18 mouse cellular contexts compared by ENCODE assay signal in genomic region chr3:79371506-79372195, GRCm38 (mm10). TPM values are rescaled to one million over a fixed set of nuclear protein-coding genes. Genes with fewer than 3 reads are reported as not detected.
"Had no signal": no experiment of that assay in that cellular context is flagged by ENCODE, and none has a peak within 500 bp of the region (broad histone marks: within the 10 kb centered on the region; RNA-seq: fewer than 3 reads in every experiment).

No protein-coding gene starts in this region.

- H3K9me3 ChIP-seq: limb, embryonic 10.5 days; liver, embryonic 15.5 days; midbrain, embryonic 13.5 days; neural tube, embryonic 15.5 days had no signal

- ATAC-seq: hindbrain, embryonic 16.5 days; inflammation-experienced regulatory T-cells, adult 6 months; intestine, postnatal 0 days; midbrain, embryonic 13.5 days had no signal

- DNase-seq: kidney, adult 8-10 months; kidney, postnatal 25 days; thymus, postnatal 36 days had no signal

- H3K27me3 ChIP-seq: liver, embryonic 15.5 days; midbrain, embryonic 13.5 days; neural tube, embryonic 15.5 days had no signal

- H3K4me2 ChIP-seq: liver, embryonic 11.5 days; liver, embryonic 15.5 days; midbrain, embryonic 13.5 days; neural tube, embryonic 15.5 days had no signal

- H3K36me3 ChIP-seq: limb, embryonic 10.5 days; liver, embryonic 15.5 days; midbrain, embryonic 13.5 days; neural tube, embryonic 15.5 days had no signal

- H3K9ac ChIP-seq: liver, embryonic 15.5 days; midbrain, embryonic 13.5 days; neural tube, embryonic 15.5 days had no signal

- H3K4me3 ChIP-seq: limb, embryonic 10.5 days; liver, embryonic 15.5 days; midbrain, embryonic 13.5 days; myocyte; neural tube, embryonic 15.5 days had no signal

- H3K4me1 ChIP-seq: limb, embryonic 10.5 days; liver, embryonic 15.5 days; neural tube, embryonic 15.5 days had no signal

- H3K27ac ChIP-seq: limb, embryonic 10.5 days; liver, embryonic 15.5 days; midbrain, embryonic 13.5 days; neural tube, embryonic 15.5 days had no signal

RNA-seq across cellular contexts. Expression of gene Gm17359, which starts 35.2 kb away (rescaled TPM):
- total RNA-seq: left cerebral cortex, postnatal 10 days; megakaryocyte-erythroid progenitor cell, adult 5-6 weeks had no signal
- polyA plus RNA-seq: hindbrain, embryonic 16.5 days; inflammation-experienced regulatory T-cells, adult 6 months; intestine, postnatal 0 days; kidney, embryonic 16.5 days; limb, embryonic 10.5 days; limb, embryonic 14.5 days; liver, embryonic 11.5 days; midbrain, embryonic 13.5 days; myocyte; neural tube, embryonic 15.5 days; stomach, embryonic 16.5 days; thymus, postnatal 0 days had no signal
